Mouse (Mus musculus): ENCODE results near the gene Ranbp17. TPM values are rescaled to one million over a fixed set of nuclear protein-coding genes. Genes with fewer than 3 reads are reported as not detected.

Gene Ranbp17
- polyA plus RNA-seq, 2 experiments = 1.7 to 3.3 TPM

DNA sequence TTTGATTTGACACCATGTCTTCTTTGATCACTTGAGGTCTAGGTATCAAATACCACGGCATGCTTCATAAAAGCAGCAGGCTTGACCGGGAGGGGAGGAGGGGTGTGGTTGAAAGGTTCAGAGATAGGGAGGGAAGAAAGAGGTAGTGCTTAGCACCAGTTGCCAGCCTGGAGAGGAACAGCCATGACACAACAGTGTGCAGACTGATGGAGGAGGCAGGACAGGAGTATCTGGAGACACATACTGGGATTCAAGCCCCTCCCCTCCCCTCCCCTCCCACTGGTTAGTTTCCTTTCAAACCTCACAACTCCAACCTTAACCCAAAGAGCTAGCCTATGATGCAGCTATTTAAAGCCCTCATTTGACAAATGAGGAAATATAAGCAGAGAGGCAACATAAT, 16.0 kb upstream of the Ranbp17 start:
- DNase-seq (ENCODE audit: low read depth in 3 of 3, low spot score in 3 of 3) (no peak), ATAC-seq (ENCODE audit: insufficient read depth) (no peak)
- no peaks in the 10 kb centered on the region for H3K27me3 ChIP-seq (ENCODE audit: control insufficient read depth, insufficient read depth, low read length)
- TF ChIP-seq EP300 (IDR thresholded peaks at IDR 0.05; ENCODE audit: low read depth) (no peak), CTCF (IDR thresholded peaks at IDR 0.05; ENCODE audit: low read depth) (no peak)
- no peak overlapping the region for H3K9ac ChIP-seq (replicated peaks)
- no peak overlapping the region for H3K4me2 ChIP-seq (ENCODE audit: low read depth)
- H3K4me1 ChIP-seq (replicated peaks; ENCODE audit: control insufficient read depth in 2 of 2, insufficient read depth in 2 of 2, low read length in 1 of 2) = no peaks in the 10 kb centered on the region
- 34% methylated on average over 2 of the region's 2 CpGs for WGBS (ENCODE audit: insufficient replicate concordance)
- no peaks in the 10 kb centered on the region for H3K36me3 ChIP-seq (replicated peaks; ENCODE audit: control insufficient read depth, insufficient read depth, low read depth)
- H3K27ac ChIP-seq = no peak overlapping the region
- no peaks in the 10 kb centered on the region for H3K9me3 ChIP-seq (ENCODE audit: control insufficient read depth, low read length)
- no peak overlapping the region for H3K4me3 ChIP-seq (ENCODE audit: insufficient read depth in 1 of 2, low read depth in 2 of 2, low read length in 2 of 2)

DNA sequence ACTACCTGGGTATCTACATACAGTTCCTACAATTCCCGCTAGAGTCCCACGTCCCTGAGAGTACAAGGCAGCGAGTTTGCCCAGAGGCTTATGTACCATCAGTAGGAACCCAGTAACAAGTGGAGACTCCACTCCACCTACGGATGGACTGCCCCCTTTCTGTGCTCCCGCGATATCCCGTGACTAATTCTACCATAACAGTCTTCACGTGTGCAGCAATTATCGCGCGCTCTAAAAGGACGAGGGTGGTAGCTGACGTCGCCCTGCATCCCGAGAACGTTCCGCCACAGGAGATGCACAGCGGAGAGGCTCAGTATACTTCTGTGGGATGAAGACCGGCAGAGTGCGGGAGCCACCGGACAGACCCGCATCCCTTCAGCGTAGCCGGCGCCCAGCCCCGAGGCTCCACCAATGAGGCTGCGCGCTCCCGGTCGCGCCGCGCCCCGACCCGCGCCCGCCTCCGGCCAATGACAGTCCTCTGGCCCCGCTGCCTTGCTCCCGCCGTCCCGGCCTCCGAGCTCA, 631 bp downstream of the Ranbp17 start:
- WGBS (ENCODE audit: insufficient replicate concordance) = under 1% methylated on average over 43 of the region's 43 CpGs
- TF ChIP-seq EP300 (IDR thresholded peaks at IDR 0.05; ENCODE audit: low read depth) = no peak
- TF ChIP-seq CTCF (IDR thresholded peaks at IDR 0.05; ENCODE audit: low read depth) = peak; percentile 31; the same call in 1 of the 2 replicates
- Histone ChIP-seq H3K36me3 (replicated peaks; ENCODE audit: control insufficient read depth, insufficient read depth, low read depth) (no peaks in the 10 kb centered on the region), H3K4me1 (replicated peaks; ENCODE audit: control insufficient read depth in 2 of 2, insufficient read depth in 2 of 2, low read length in 1 of 2) (peaks cover 6 to 7% of the 10 kb centered on the region in 2 experiments), H3K27me3 (ENCODE audit: control insufficient read depth, insufficient read depth, low read length) (no peaks in the 10 kb centered on the region), H3K4me2 (ENCODE audit: low read depth) (peak overlapping the region; percentile 88), H3K27ac (no peak overlapping the region), H3K9me3 (ENCODE audit: control insufficient read depth, low read length) (no peaks in the 10 kb centered on the region), H3K4me3 (ENCODE audit: insufficient read depth in 1 of 2, low read depth in 2 of 2, low read length in 2 of 2) (peak overlapping the region; percentile 75 to 91), H3K9ac (replicated peaks) (peak overlapping the region; percentile 81)
- ATAC-seq (ENCODE audit: insufficient read depth) (peak; percentile 91), DNase-seq (ENCODE audit: low read depth in 3 of 3, low spot score in 3 of 3) (peak; percentile 48 to 69 (median 65))

DNA sequence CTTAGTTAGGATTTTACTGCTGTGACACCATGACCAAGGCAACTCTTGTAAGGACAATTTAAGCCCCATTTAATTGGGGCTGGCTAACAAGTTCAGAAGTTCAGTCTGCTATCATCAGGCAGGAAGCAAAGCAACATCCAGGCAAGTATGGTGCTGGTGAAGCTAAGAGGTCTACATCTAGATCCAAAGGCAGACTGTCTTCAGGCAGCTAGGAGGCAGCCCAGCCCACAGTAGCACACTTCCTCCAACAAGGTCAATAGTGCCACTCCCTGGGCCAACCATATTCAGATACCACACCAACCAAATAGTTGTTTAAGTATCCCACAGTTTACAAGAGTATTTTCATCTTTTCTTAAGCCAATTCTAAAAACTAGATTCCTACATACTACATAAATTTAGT, 4.1 kb downstream of the Ranbp17 start:
- no peak overlapping the region for H3K4me2 ChIP-seq (ENCODE audit: low read depth)
- ATAC-seq (ENCODE audit: insufficient read depth) (no peak), DNase-seq (ENCODE audit: low read depth in 3 of 3, low spot score in 3 of 3) (no peak)
- TF ChIP-seq EP300 (IDR thresholded peaks at IDR 0.05; ENCODE audit: low read depth) (no peak), CTCF (IDR thresholded peaks at IDR 0.05; ENCODE audit: low read depth) (no peak)
- no peaks in the 10 kb centered on the region for H3K36me3 ChIP-seq (replicated peaks; ENCODE audit: control insufficient read depth, insufficient read depth, low read depth)
- no peak overlapping the region for H3K9ac ChIP-seq (replicated peaks)
- no peaks in the 10 kb centered on the region for H3K9me3 ChIP-seq (ENCODE audit: control insufficient read depth, low read length)
- peaks cover 6 to 7% of the 10 kb centered on the region in 2 experiments for H3K4me1 ChIP-seq (replicated peaks; ENCODE audit: control insufficient read depth in 2 of 2, insufficient read depth in 2 of 2, low read length in 1 of 2)
- H3K27me3 ChIP-seq (ENCODE audit: control insufficient read depth, insufficient read depth, low read length) = no peaks in the 10 kb centered on the region
- H3K4me3 ChIP-seq (ENCODE audit: insufficient read depth in 1 of 2, low read depth in 2 of 2, low read length in 2 of 2) = no peak overlapping the region
- no peak overlapping the region for H3K27ac ChIP-seq

DNA sequence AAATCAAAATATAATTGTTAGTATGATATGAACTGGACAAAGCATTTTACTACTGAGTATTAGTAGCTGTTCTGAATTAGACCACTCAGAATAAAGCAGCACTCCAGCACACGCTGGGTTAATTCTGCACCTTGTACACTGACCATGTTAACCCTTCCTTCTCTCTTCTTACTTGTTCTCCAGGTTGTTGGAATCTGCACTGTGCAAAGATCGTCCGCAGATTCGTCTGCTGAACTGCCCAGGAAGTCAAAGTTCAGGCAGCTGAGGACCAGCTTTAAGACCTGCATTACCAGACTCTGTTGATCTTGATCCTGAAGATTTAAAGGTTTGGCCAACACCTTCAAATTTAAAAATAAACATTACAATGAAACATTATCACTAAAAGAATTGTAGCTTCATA, 27.8 kb downstream of the Ranbp17 start:
- ATAC-seq (ENCODE audit: insufficient read depth) (no peak), DNase-seq (ENCODE audit: low read depth in 3 of 3, low spot score in 3 of 3) (no peak)
- Histone ChIP-seq H3K4me1 (replicated peaks; ENCODE audit: control insufficient read depth in 2 of 2, insufficient read depth in 2 of 2, low read length in 1 of 2) (no peaks in the 10 kb centered on the region), H3K4me3 (ENCODE audit: insufficient read depth in 1 of 2, low read depth in 2 of 2, low read length in 2 of 2) (no peak overlapping the region), H3K4me2 (ENCODE audit: low read depth) (no peak overlapping the region), H3K36me3 (replicated peaks; ENCODE audit: control insufficient read depth, insufficient read depth, low read depth) (no peaks in the 10 kb centered on the region), H3K9ac (replicated peaks) (no peak overlapping the region), H3K9me3 (ENCODE audit: control insufficient read depth, low read length) (no peaks in the 10 kb centered on the region), H3K27ac (no peak overlapping the region), H3K27me3 (ENCODE audit: control insufficient read depth, insufficient read depth, low read length) (no peaks in the 10 kb centered on the region)
- 66% methylated on average over 4 of the region's 4 CpGs for WGBS (ENCODE audit: insufficient replicate concordance)
- TF ChIP-seq CTCF (IDR thresholded peaks at IDR 0.05; ENCODE audit: low read depth) (no peak), EP300 (IDR thresholded peaks at IDR 0.05; ENCODE audit: low read depth) (no peak)

DNA sequence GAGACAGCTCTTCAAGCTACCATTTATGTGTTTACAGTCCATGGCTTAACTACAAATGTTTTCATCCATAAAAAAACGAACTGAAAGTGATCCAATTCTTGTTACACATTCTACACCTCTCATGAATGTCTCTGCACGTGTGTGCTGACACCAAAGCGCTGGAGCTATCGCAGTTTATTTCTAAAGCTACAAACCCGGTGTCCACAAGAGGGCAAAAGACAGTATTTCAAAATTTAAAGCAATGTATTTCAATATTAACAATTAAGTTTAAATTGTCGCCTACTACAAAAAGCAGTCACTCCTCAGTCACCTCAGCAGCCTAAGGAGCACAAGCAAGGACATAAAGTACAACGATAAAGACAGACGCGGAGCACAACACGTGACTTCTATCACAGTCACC, 33.1 kb downstream of the Ranbp17 start:
- no peak overlapping the region for H3K4me3 ChIP-seq (ENCODE audit: insufficient read depth in 1 of 2, low read depth in 2 of 2, low read length in 2 of 2)
- no peaks in the 10 kb centered on the region for H3K36me3 ChIP-seq (replicated peaks; ENCODE audit: control insufficient read depth, insufficient read depth, low read depth)
- WGBS (ENCODE audit: insufficient replicate concordance) = 74% methylated on average over 10 of the region's 10 CpGs
- no peak overlapping the region for H3K9ac ChIP-seq (replicated peaks)
- no peak overlapping the region for H3K4me2 ChIP-seq (ENCODE audit: low read depth)
- DNase-seq (ENCODE audit: low read depth in 3 of 3, low spot score in 3 of 3) (no peak), ATAC-seq (ENCODE audit: insufficient read depth) (no peak)
- peaks cover 0 to 2% of the 10 kb centered on the region in 2 experiments; a peak in 1 of 4 replicates for H3K4me1 ChIP-seq (replicated peaks; ENCODE audit: control insufficient read depth in 2 of 2, insufficient read depth in 2 of 2, low read length in 1 of 2)
- H3K27me3 ChIP-seq (ENCODE audit: control insufficient read depth, insufficient read depth, low read length) = no peaks in the 10 kb centered on the region
- TF ChIP-seq EP300 (IDR thresholded peaks at IDR 0.05; ENCODE audit: low read depth) (no peak), CTCF (IDR thresholded peaks at IDR 0.05; ENCODE audit: low read depth) (no peak)
- no peaks in the 10 kb centered on the region for H3K9me3 ChIP-seq (ENCODE audit: control insufficient read depth, low read length)
- no peak overlapping the region for H3K27ac ChIP-seq
